ENCODE assay signal across 15 mouse cellular contexts in genomic region chr11:81865661-81866382, GRCm38 (mm10). TPM values are rescaled to one million over a fixed set of nuclear protein-coding genes. Genes with fewer than 3 reads are reported as not detected.
A peak's percentile ranks its signal among the peaks of the same experiment; 100 is the strongest.
DNase-seq lines count a peak whose midpoint lies in the region; ATAC-seq lines count a peak whose summit lies in the region.
"Had no signal": no experiment of that assay in that cellular context is flagged by ENCODE, and none has a peak within 500 bp of the region (broad histone marks: within the 10 kb centered on the region; RNA-seq: fewer than 3 reads in every experiment).

No protein-coding gene starts in this region.

- H3K4me2 ChIP-seq in forebrain, embryonic 12.5 days, result no peak overlapping the region
- H3K4me2 ChIP-seq in forebrain, embryonic 13.5 days, result no peak overlapping the region
- H3K4me2 ChIP-seq in kidney, embryonic 15.5 days, result no peak overlapping the region
- H3K4me2 ChIP-seq: embryonic facial prominence, embryonic 12.5 days; heart, embryonic 15.5 days; neural tube, embryonic 15.5 days had no signal

- no peaks in the 10 kb centered on the region for H3K36me3 ChIP-seq in forebrain, embryonic 12.5 days (replicated peaks)
- no peaks in the 10 kb centered on the region for H3K36me3 ChIP-seq in forebrain, embryonic 13.5 days (ENCODE audit: poor library complexity, severe bottlenecking)
- no peaks in the 10 kb centered on the region for H3K36me3 ChIP-seq in kidney, embryonic 15.5 days
- H3K36me3 ChIP-seq: embryonic facial prominence, embryonic 12.5 days; heart, embryonic 15.5 days; neural tube, embryonic 15.5 days had no signal

- H3K4me1 ChIP-seq in forebrain, embryonic 12.5 days, result peaks cover 29% of the 10 kb centered on the region
- H3K4me1 ChIP-seq in forebrain, embryonic 13.5 days, result peaks cover 27% of the 10 kb centered on the region
- peaks cover 7% of the 10 kb centered on the region; the same call in 1 of the 2 replicates for H3K4me1 ChIP-seq in kidney, embryonic 15.5 days
- H3K4me1 ChIP-seq: heart, embryonic 15.5 days had no signal

- no peaks in the 10 kb centered on the region for H3K27me3 ChIP-seq in forebrain, embryonic 12.5 days
- no peaks in the 10 kb centered on the region for H3K27me3 ChIP-seq in forebrain, embryonic 13.5 days
- H3K27me3 ChIP-seq in kidney, embryonic 15.5 days, result no peaks in the 10 kb centered on the region
- H3K27me3 ChIP-seq: embryonic facial prominence, embryonic 12.5 days; heart, embryonic 15.5 days; neural tube, embryonic 15.5 days had no signal

- peak; percentile 24 to 59 for DNase-seq in layer of hippocampus, adult 18-20 months (ENCODE audit: low spot score in 2 of 2)
- DNase-seq in layer of hippocampus, postnatal 25 days (ENCODE audit: extremely low spot score in 1 of 2, low spot score in 1 of 2), result no peak
- peak; percentile 7 to 45 for DNase-seq in frontal cortex, adult 2 months (ENCODE audit: extremely low spot score in 1 of 2, low spot score in 1 of 2)
- DNase-seq in right cerebral cortex, postnatal 10 days (ENCODE audit: low spot score in 2 of 2), result peak; percentile 40 to 44
- DNase-seq: cerebellum, adult 9-10 months; lung, adult 2 months had no signal

- WGBS in forebrain, embryonic 12.5 days, result 58% methylated on average over 10 of the region's 10 CpGs
- 41% methylated on average over 10 of the region's 10 CpGs for WGBS in forebrain, embryonic 13.5 days
- WGBS in kidney, embryonic 15.5 days, result 67% methylated on average over 10 of the region's 10 CpGs

- H3K27ac ChIP-seq in forebrain, embryonic 12.5 days, result peak overlapping the region; percentile 8; the same call in 1 of the 2 replicates
- no peak overlapping the region for H3K27ac ChIP-seq in forebrain, embryonic 13.5 days
- no peak overlapping the region for H3K27ac ChIP-seq in kidney, embryonic 15.5 days
- H3K27ac ChIP-seq: embryonic facial prominence, embryonic 12.5 days; heart, embryonic 15.5 days; neural tube, embryonic 15.5 days had no signal

- no peak overlapping the region for H3K9ac ChIP-seq in forebrain, embryonic 12.5 days
- H3K9ac ChIP-seq in forebrain, embryonic 13.5 days, result no peak overlapping the region
- no peak overlapping the region for H3K9ac ChIP-seq in kidney, embryonic 15.5 days
- H3K9ac ChIP-seq: embryonic facial prominence, embryonic 12.5 days; heart, embryonic 15.5 days; neural tube, embryonic 15.5 days had no signal

- no peak overlapping the region for H3K4me3 ChIP-seq in forebrain, embryonic 12.5 days (replicated peaks)
- no peak overlapping the region for H3K4me3 ChIP-seq in forebrain, embryonic 13.5 days
- H3K4me3 ChIP-seq in kidney, embryonic 15.5 days (replicated peaks), result no peak overlapping the region
- H3K4me3 ChIP-seq: embryonic facial prominence, embryonic 12.5 days; heart, embryonic 15.5 days; neural tube, embryonic 15.5 days had no signal

- H3K9me3 ChIP-seq in forebrain, embryonic 12.5 days, result no peaks in the 10 kb centered on the region
- H3K9me3 ChIP-seq in forebrain, embryonic 13.5 days (replicated peaks), result no peaks in the 10 kb centered on the region
- H3K9me3 ChIP-seq in kidney, embryonic 15.5 days (replicated peaks), result no peaks in the 10 kb centered on the region
- H3K9me3 ChIP-seq: embryonic facial prominence, embryonic 12.5 days; heart, embryonic 15.5 days; neural tube, embryonic 15.5 days had no signal

- ATAC-seq in forebrain, embryonic 12.5 days (ENCODE audit: low FRiP score), result no peak
- ATAC-seq in forebrain, embryonic 13.5 days, result no peak
- ATAC-seq in kidney, embryonic 15.5 days (replicated peaks; ENCODE audit: low FRiP score), result no peak
- ATAC-seq in activated CD4-positive, CD25-positive, alpha-beta regulatory T cell, adult 4 months, result no peak
- ATAC-seq: midbrain, embryonic 16.5 days had no signal

RNA-seq across cellular contexts. Expression of gene 5530401A14Rik, which starts 5.3 kb away (rescaled TPM):
- polyA plus RNA-seq in forebrain, embryonic 12.5 days (2016; fragmentation: Nextera tagmentation; extraction: Ambion mirVana), result 0.10 and 0.14 TPM in 2 replicates
- 0.25 and 0.37 TPM in 2 replicates for polyA plus RNA-seq in forebrain, embryonic 13.5 days (2015; fragmentation: Nextera tagmentation; extraction: Ambion mirVana)
- under 1 TPM; 0.12 to 0.13 TPM for total RNA-seq in layer of hippocampus, adult 18-20 months (2021)
- under 1 TPM; 0.12 to 0.15 TPM for total RNA-seq in layer of hippocampus, postnatal 25 days (2021)
- 0.17 and 0.24 TPM in 2 replicates for polyA plus RNA-seq in frontal cortex, adult 2 months (2012; rRNA removed)
- 0.04 TPM in 1 of 2 replicates, not detected in the other for polyA plus RNA-seq in kidney, embryonic 15.5 days (2015; fragmentation: Nextera tagmentation; extraction: Ambion mirVana)
- polyA plus RNA-seq in activated CD4-positive, CD25-positive, alpha-beta regulatory T cell, adult 4 months (2017; shearing (Covaris generic)), result under 1 TPM in 1 of 2 experiments, not detected in 1; 0.36 TPM
- polyA plus RNA-seq: heart, embryonic 15.5 days; kidney, embryonic 14.5 days; lung, adult 2 months had no signal

Comparison
In these comparisons a context has a peak if more than half of its experiments do, and no peak if none do; other contexts are left out.
1. DNase-seq: peak in layer of hippocampus, adult 18-20 months (2 of 2), frontal cortex, adult 2 months (2 of 2) and right cerebral cortex, postnatal 10 days (2 of 2); none in layer of hippocampus, postnatal 25 days (0 of 2).